Mouse (Mus musculus): ENCODE data around the gene Ltb4r2.

Gene Ltb4r2

DNA sequence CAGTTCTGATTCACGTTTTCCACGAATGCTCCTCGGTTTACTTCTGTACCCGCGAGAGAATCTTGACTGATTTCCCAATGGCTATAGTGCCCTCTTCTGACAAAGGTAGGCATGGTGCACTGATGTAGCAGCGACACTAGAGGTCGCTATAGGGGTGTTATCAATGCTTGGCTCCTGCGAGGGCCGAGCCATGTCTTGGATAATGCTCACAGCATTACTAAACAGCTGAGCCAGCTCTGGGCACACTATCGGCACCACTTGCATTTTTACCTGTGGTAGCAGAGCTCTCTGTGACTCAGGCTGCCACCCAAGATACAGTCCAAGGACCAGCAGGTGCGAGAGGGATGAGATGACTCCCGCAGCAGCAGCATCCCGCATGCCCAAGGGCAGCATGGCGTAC, 20.1 kb downstream of the Ltb4r2 start:
- DNase-seq (ENCODE audit: low spot score): no peak

DNA sequence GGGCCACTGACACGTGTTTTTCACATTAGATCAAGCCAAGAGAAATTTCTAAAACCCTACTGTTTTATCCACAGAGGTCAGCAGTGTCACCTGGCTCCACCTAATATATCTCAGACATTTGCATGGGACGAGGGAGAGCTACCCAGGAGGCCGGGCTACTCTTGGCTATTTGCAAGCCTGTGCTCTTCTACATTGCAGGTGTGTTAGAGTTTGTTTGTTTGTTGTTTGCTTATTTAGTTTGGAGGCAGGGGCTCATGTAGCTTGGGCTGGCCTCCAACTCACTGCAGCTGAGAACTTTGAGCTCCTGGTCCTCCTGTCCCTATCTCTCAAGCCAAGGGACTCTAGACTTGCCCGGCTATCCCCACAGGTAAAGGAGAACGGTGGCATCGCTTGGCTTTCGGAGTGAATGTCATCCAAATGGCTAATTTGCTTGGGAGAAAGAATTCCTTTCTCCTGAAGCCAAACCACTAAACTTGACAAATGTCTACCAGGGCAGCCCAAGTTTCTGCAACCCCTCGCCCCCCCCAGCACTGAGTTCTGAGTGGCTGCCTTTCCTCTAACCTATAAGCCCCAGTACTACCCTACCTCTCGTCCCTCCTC, 21.2 kb downstream of the Ltb4r2 start:
- DNase-seq (ENCODE audit: low spot score): no peak

DNA sequence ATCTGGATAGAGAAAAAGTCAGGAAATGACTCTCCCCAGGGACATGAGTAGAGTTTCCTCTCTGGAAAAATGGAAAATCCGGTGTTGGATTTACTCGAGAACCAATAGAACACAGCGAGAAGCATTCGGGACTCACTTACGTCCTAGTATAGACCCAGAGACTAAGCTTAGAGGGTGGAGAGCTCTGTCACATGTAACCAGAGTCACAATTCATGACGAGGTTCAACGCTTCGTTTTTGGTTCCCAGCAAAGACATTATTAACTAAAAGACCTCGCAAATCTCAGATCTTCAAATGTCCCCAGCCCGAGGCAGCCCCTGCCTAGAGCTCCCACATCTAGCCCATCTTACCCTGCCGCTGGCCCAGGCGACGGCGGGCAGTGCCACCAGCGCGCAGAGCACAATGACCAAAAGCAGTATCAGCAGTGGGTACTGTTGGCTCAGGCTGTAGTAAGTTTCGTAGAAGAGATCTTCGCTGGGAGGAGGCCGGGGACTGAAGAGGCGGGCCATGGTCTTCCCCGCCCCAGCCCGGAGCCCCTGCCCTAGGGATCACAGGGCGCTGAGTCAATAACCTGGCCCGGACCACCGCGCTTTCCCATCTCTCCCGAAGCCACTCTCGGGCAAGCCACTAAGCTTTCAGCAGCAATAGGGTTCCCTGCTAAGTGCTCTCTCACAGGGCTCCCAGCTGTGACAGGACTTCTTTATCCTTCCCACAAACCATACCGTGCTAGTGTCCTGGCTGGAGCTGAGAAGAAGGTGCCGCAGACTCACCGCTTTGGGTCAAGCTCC, 22.1 kb downstream of the Ltb4r2 start:
- DNase-seq (ENCODE audit: low spot score): no peak

DNA sequence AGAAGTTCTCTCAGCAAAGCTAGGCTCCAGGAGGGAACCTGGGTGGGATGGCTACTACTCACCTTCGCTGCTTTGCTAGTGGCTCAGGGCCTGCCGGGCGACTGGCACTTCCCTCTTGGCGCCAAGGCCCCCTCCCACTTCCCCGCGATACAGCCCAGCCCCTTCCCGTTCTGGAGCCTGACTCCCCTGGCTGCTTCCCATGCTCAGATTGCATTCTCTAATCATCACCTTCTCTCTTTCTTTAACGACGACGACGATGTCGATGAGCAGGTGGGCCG, 22.7 kb downstream of the Ltb4r2 start, which contains the start of gene Adcy4:
TSS of gene Adcy4 (minus strand) at position 138 of the 278 bp plus-strand sequence.
- no peak for DNase-seq (ENCODE audit: low spot score)

DNA sequence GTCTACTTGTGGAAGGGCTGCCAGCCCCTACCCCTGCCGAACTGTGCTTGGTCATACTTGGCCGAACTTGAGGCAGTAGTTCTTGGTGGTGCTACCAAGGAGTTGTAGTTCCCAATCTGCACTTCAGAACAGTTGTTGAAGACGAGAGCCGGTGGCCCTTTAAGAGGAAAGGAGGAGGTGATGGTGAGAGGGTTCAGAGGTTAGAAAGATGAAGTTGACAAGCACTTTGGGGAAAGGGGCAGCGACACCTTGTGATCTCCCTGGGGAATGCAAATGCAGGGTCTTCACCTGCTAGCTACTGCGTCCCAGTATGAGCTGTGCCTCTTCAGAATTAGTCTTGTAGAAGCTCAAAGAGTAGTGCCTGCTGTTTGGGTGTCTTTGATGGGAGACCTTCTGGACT, 24.0 kb downstream of the Ltb4r2 start:
- DNase-seq (ENCODE audit: low spot score): no peak

DNA sequence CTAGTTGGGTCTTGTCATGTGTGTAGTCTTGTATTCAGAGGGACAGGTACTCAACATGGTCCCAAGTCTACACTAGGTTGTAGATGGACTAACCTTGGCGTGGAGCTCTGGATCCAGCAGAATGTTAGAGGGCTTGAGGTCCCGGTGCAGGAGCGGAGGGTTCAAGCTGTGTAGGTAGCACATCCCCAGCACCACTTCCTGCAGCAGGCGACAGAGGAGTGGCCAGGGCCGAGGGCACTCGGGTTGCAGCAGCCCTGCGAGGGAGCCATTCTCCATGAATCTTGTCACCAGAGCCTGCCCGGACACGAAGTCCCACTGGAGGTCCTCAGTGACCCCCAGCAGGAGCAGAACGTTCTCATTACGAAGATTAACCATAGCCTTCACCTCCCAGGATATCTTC, 26.5 kb downstream of the Ltb4r2 start:
- no peak for DNase-seq (ENCODE audit: low spot score)

DNA sequence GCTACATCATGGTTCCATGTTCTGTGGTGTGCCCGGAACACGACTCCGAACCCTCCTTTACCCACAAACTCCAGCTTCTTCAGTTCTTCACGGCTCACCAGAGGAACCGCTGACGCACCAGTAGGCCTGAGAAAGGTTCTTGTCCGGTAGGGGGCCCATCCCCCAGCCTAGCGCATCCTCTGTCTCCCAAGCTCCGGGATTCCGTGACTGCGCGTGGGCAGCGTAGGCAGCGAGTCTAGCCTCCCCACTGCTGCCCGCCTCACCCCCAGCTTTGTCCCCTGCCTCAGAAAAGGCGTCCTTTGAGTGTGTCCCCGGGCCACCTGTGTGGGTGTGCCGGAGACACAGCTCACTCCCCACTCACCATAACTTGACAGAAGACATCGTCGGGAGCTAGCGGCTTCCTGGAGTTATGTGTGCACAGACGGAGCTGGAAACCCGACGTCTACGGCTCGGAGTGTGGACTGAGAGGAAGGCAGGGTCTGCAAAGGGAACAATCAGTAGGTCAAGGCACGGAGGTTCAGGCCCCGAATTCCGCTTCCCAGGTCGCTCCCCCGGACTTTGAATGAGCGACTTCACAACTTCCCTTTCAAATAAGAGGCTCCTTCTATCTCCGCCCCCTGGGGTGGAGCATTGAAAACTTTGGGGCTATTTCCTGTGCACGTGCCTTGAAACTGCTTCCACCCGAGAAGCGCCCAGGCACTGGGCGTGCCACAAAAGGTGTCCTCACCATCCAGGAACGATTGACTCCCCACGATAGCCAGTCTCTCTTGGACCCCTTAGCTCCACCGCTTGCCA, 27.2 kb downstream of the Ltb4r2 start, which contains the start of gene Ripk3:
TSS of gene Ripk3 (minus strand) at position 610 of the 795 bp plus-strand sequence.
- no peak for DNase-seq (ENCODE audit: low spot score)

DNA sequence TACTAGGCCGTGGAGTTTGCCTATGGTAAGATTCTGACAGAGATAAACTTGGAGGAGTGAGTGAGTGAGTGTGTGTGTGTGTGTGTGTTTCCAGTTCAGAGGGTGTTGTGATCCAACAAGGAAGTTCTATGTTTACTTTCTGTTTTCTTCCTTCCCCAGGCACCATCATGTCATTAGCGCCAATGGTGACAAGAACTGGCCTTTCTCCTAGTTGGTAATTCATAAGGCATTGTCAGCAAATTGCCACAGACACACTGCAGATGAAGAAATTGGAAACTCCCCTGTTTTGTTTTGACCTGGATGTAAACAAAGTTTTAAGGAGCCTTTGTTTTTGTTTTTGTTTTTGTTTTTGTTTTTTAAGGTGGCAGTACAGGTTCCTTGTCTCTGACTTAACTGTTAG, 32.2 kb downstream of the Ltb4r2 start:
- DNase-seq (ENCODE audit: low spot score): no peak

DNA sequence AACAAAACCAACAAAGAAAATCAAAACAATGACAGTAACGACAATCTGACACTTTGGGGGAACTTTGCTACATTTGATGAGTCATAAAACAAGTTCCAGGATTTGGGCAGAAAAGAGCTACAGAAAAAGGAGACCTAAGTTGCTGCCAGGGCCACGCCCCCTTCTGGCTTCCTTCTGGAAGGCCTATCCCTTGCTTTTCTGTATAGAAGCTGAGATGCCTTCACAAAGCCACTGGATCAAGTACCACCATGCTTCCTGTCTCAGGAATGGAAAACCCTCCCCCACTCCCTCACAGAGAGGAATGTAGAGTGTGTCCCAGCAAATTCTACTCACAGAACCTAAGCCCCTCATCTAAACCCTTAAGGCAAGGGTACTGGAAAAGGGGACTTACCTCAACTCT, 32.7 kb downstream of the Ltb4r2 start:
- no peak for DNase-seq (ENCODE audit: low spot score)

DNA sequence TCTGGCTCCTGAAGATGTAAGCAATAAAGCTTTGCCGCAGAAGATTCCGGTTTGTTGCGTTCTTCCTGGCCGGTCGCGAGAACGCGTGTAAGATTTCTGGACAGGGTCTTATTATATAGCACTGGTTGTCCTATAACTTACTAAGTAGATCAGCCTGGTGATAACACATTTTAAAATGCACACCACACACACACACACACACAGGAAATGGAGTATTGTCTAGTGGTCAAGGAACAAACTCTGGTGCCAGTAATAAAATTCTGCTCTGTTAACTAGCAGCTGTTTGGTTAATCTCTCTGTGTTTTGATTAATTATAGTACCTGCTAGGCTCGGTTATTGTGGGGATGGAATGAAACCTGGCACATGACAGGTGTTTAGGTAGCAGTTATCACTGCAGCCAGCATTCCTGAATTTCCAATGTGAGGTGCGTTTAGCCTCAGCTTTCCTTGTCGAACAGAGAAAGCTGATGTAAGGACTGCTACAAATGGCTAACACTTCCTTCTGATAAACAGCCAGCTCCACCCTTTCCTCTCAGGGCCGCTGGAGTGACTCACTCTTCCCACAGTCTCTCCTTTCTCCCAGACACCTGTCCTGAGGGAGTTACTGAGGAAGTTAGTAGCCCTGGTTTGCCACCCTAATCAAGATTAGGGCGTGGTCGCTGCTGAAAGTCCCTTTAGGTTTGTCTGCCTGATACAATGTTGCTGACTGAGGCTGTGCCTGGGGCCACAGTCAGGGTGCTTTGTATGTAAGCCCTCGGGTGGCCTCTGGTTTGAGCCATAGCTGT, 34.3 kb downstream of the Ltb4r2 start:
- no peak for DNase-seq (ENCODE audit: low spot score)

Measured in left cerebral cortex, adult 11 months (tissue).